Mouse (Mus musculus) heart, adult 2 months (tissue): Measurements from ENCODE around the gene Plpp7. TPM values are rescaled to one million over a fixed set of nuclear protein-coding genes. Genes with fewer than 3 reads are reported as not detected.

Source experiments
- DNase-seq, 2 experiments: peaks; one replicate each; pipeline ENCODE4 v3.0.0; 2021
- H3K27ac ChIP-seq: fragments of 200-600 bp; 2 replicates; pipeline ENCODE4 v1.8.1; 2022
- H3K27me3 ChIP-seq: fragments of 200-500 bp; 2 replicates; pipeline ENCODE4 v1.6.1; 2012; ENCODE audit warnings: mild to moderate bottlenecking, low read length, inconsistent platforms, mixed read lengths; ENCODE audit not compliant: control insufficient read depth, insufficient read depth
- H3K36me3 ChIP-seq: fragments of 200-500 bp; 2 replicates; pipeline ENCODE4 v1.6.1; 2012; ENCODE audit warnings: low read length, inconsistent platforms; ENCODE audit not compliant: control insufficient read depth, insufficient read depth
- H3K4me1 ChIP-seq: fragments of 200-500 bp; 2 replicates; pipeline ENCODE4 v1.6.1; 2011; ENCODE audit warnings: low read length; ENCODE audit not compliant: control insufficient read depth, insufficient read depth
- H3K4me3 ChIP-seq: fragments of 200-600 bp; 2 replicates; pipeline ENCODE4 v1.8.1; 2022
- H3K79me2 ChIP-seq: fragments of 200-500 bp; replicated peaks from 2 replicates; pipeline ENCODE4 v1.6.1; 2012; ENCODE audit warnings: mild to moderate bottlenecking, inconsistent platforms, low read length, moderate library complexity, mixed read lengths; ENCODE audit not compliant: control insufficient read depth, insufficient read depth
- H3K9ac ChIP-seq: fragments of 200-500 bp; 2 replicates; pipeline ENCODE4 v1.6.1; 2012; ENCODE audit warnings: low read depth, mild to moderate bottlenecking, control low read depth, inconsistent platforms, low read length, mixed read lengths
- CTCF ChIP-seq: fragments of 200-600 bp; IDR thresholded peaks from 2 replicates; pipeline ENCODE4 v1.8.1; 2022; ENCODE audit warnings: antibody characterized with exemption, mild to moderate bottlenecking, moderate library complexity
- EP300 ChIP-seq: fragments of 200-500 bp; IDR thresholded peaks from 2 replicates; pipeline ENCODE4 v1.6.1; 2011; ENCODE audit warnings: low read depth, low read length, control low read depth; ENCODE audit not compliant: insufficient read depth
- POLR2A ChIP-seq: fragments of 200-500 bp; IDR thresholded peaks from 2 replicates; pipeline ENCODE4 v1.6.1; 2011; ENCODE audit warnings: mild to moderate bottlenecking, low read depth, low read length, control low read depth; ENCODE audit not compliant: insufficient read depth
- WGBS: fragments of 180-500 bp; shearing (Covaris S2); methylation state at CpG from one replicate; pipeline ENCODE4 v1.1.7; 2018; 5-methylcytosine and 5-hydroxymethylcytosine counted together
- intact Hi-C: fragments of 180-260 bp; cut with DNase I; formaldehyde crosslinking; loops from one replicate; pipeline ENCODE4 v1.15.1; 2025
- polyA plus RNA-seq: library from polyadenylated mRNA; depleted of rRNA; stranded (reverse); fragments of >200 nt; gene quantifications from 2 replicates; pipeline ENCODE4 v1.2.3, GENCODE M21; 2012
- total RNA-seq, 2 experiments: library from RNA; stranded (reverse); gene quantifications; 2 replicates each; pipeline ENCODE4 v1.2.3; 2021

The Plpp7 gene
- total and polyA plus RNA-seq, 3 experiments, result 33.6 to 56.3 (median 33.8) TPM

- DNase-seq, result peak; percentile 84 to 85
- Histone ChIP-seq H3K27me3 (no peaks in the 10 kb centered on the region), H3K79me2 (peaks cover 4% of the 10 kb centered on the region; the same call in 1 of the 2 replicates), H3K27ac (peak within 1 kb of the TSS; percentile 94), H3K9ac (peak within 1 kb of the TSS; percentile 100), H3K36me3 (peaks cover 6% of the 10 kb centered on the region), H3K4me1 (peaks cover 25% of the 10 kb centered on the region), H3K4me3 (peak within 1 kb of the TSS; percentile 64)
- intact Hi-C loops, result loop anchor here (2.0 kb wide), 1 partner anchor 42 kb away; no protein-coding TSS in a partner anchor
- TF ChIP-seq EP300, result no peak
- TF ChIP-seq CTCF, result peak; percentile 63
- TF ChIP-seq POLR2A, result peak; percentile 50; the same call in 1 of the 2 replicates
- 3% methylated on average over 80 of the region's 117 CpGs for WGBS
These were observed 55.8 kb downstream of the Plpp7 start, which contains the start of gene Prrc2b for GRCm38 (mm10) chr2:32150924-32151659. Gene Prrc2b, plus strand, starts transcription at chr2:32151082.

- peaks cover 6% of the 10 kb centered on the region for H3K36me3 ChIP-seq
- no peak for TF ChIP-seq EP300
- TF ChIP-seq POLR2A, result no peak
- TF ChIP-seq CTCF, result no peak
- H3K4me1 ChIP-seq, result peaks cover 28% of the 10 kb centered on the region
- H3K4me3 ChIP-seq, result peak overlapping the region; percentile 64
- under 1% methylated on average over 22 of the region's 22 CpGs for WGBS
- H3K27me3 ChIP-seq, result no peaks in the 10 kb centered on the region
- peaks cover 4% of the 10 kb centered on the region; the same call in 1 of the 2 replicates for H3K79me2 ChIP-seq
- intact Hi-C loops, result loop anchor here (2.0 kb wide), 1 partner anchor 41 kb away; no protein-coding TSS in a partner anchor
- H3K27ac ChIP-seq, result peak overlapping the region; percentile 94
- H3K9ac ChIP-seq, result peak overlapping the region; percentile 100
- DNase-seq, result peak; percentile 47 to 62
These were observed 56.5 kb downstream of the Plpp7 start for GRCm38 (mm10) chr2:32151660-32152366.

- peak overlapping the region; percentile 64 for H3K4me3 ChIP-seq
- WGBS, result 13% methylated on average over 12 of the region's 12 CpGs
- no peaks in the 10 kb centered on the region for H3K27me3 ChIP-seq
- H3K36me3 ChIP-seq, result peaks cover 6% of the 10 kb centered on the region
- no peak for TF ChIP-seq EP300
- H3K4me1 ChIP-seq, result peaks cover 32% of the 10 kb centered on the region
- H3K9ac ChIP-seq, result peak overlapping the region; percentile 100
- H3K79me2 ChIP-seq, result peaks cover 4% of the 10 kb centered on the region; the same call in 1 of the 2 replicates
- H3K27ac ChIP-seq, result peak overlapping the region; percentile 94
- DNase-seq, result peak in 1 of 2 experiments; percentile 8
- intact Hi-C loops, result no loop called here
These were observed 57.2 kb downstream of the Plpp7 start for GRCm38 (mm10) chr2:32152367-32153034.

- Histone ChIP-seq H3K79me2 (peaks cover 4% of the 10 kb centered on the region; the same call in 1 of the 2 replicates), H3K36me3 (peaks cover 6% of the 10 kb centered on the region), H3K27me3 (no peaks in the 10 kb centered on the region), H3K4me1 (peaks cover 33% of the 10 kb centered on the region), H3K4me3 (peak overlapping the region; percentile 64), H3K27ac (peak overlapping the region; percentile 94), H3K9ac (peak overlapping the region; percentile 48)
- TF ChIP-seq CTCF (no peak), POLR2A (0 out of 2 replicates have a peak, but pooled peaks have one; percentile 31)
- intact Hi-C loops, result no loop called here
- WGBS, result 7% methylated on average over 13 of the region's 13 CpGs
- DNase-seq, result peak in 1 of 2 experiments; percentile 52
These were observed 57.9 kb downstream of the Plpp7 start for GRCm38 (mm10) chr2:32153041-32153790.

- Histone ChIP-seq H3K27ac (peak overlapping the region; percentile 94), H3K79me2 (peaks cover 5% of the 10 kb centered on the region; the same call in 1 of the 2 replicates), H3K9ac (peak overlapping the region; percentile 49), H3K27me3 (no peaks in the 10 kb centered on the region), H3K36me3 (peaks cover 6% of the 10 kb centered on the region), H3K4me1 (peaks cover 36% of the 10 kb centered on the region), H3K4me3 (peak overlapping the region; percentile 64)
- intact Hi-C loops, result loop anchor here (2.0 kb wide), 1 partner anchor 15 kb away; no protein-coding TSS in a partner anchor
- DNase-seq, result no peak
- 16% methylated on average over 4 of the region's 4 CpGs for WGBS
- TF ChIP-seq POLR2A (0 out of 2 replicates have a peak, but pooled peaks have one; percentile 9), EP300 (no peak)
These were observed 58.4 kb downstream of the Plpp7 start for GRCm38 (mm10) chr2:32153791-32154119.
